Mouse (Mus musculus) hindbrain, embryonic 14.5 days (tissue): ENCODE measurements around the gene Obscn. TPM values are rescaled to one million over a fixed set of nuclear protein-coding genes. Genes with fewer than 3 reads are reported as not detected.

ENCODE experiments used
- ATAC-seq: fragments of 200-750 bp; cut with Nextera tagmentation; 2 replicates; pipeline ENCODE4 v1.8.0; 2017; ENCODE audit warnings: moderate number of reproducible peaks, mild to moderate bottlenecking, moderate TSS enrichment, moderate library complexity; ENCODE audit not compliant: low FRiP score
- DNase-seq: peaks from one replicate; pipeline ENCODE4 v3.0.0-alpha.2; 2015; ENCODE audit warnings: low spot score
- H3K27ac ChIP-seq: fragments of 300-500 bp; sonication (generic); 2 replicates; pipeline ENCODE4 v1.5.1; 2014; ENCODE audit warnings: mild to moderate bottlenecking, moderate library complexity
- H3K27me3 ChIP-seq: fragments of 300-500 bp; sonication (generic); 2 replicates; pipeline ENCODE4 v1.6.1; 2014; ENCODE audit warnings: mild to moderate bottlenecking, low read length, mixed read lengths; ENCODE audit not compliant: control insufficient read depth, insufficient read depth
- H3K36me3 ChIP-seq: fragments of 300-500 bp; sonication (generic); replicated peaks from 2 replicates; pipeline ENCODE4 v1.6.1; 2014; ENCODE audit not compliant: control insufficient read depth, insufficient read depth
- H3K4me1 ChIP-seq: fragments of 300-500 bp; sonication (generic); replicated peaks from 2 replicates; pipeline ENCODE4 v1.6.1; 2014; ENCODE audit warnings: antibody characterized with exemption, low read length, mixed read lengths; ENCODE audit not compliant: control insufficient read depth, insufficient read depth
- H3K4me2 ChIP-seq: fragments of 300-500 bp; sonication (generic); replicated peaks from 2 replicates; pipeline ENCODE4 v1.6.1; 2014; ENCODE audit warnings: mild to moderate bottlenecking, moderate library complexity
- H3K4me3 ChIP-seq: fragments of 300-500 bp; sonication (generic); replicated peaks from 2 replicates; pipeline ENCODE4 v1.5.1; 2014; ENCODE audit warnings: mild to moderate bottlenecking, low read length
- H3K9ac ChIP-seq: fragments of 300-500 bp; sonication (generic); 2 replicates; pipeline ENCODE4 v1.6.1; 2014
- H3K9me3 ChIP-seq: fragments of 300-500 bp; sonication (generic); 2 replicates; pipeline ENCODE4 v1.6.1; 2016; ENCODE audit warnings: low read length; ENCODE audit not compliant: control insufficient read depth
- WGBS: fragments of 180-500 bp; shearing (Covaris S2); extraction: QIAGEN DNeasy Blood & Tissue Kit; methylation state at CpG from one replicate; pipeline ENCODE4 v1.1.7; 2014; 5-methylcytosine and 5-hydroxymethylcytosine counted together
- polyA plus RNA-seq: library from polyadenylated mRNA; unstranded; fragments of >200 nt; fragmentation: Nextera tagmentation; extraction: Ambion mirVana; gene quantifications from 2 replicates; pipeline ENCODE4 v1.2.1, GENCODE M21; 2014

Obscn gene
- polyA plus RNA-seq, 1 experiment from 2014 or later: 0.71 TPM

DNA sequence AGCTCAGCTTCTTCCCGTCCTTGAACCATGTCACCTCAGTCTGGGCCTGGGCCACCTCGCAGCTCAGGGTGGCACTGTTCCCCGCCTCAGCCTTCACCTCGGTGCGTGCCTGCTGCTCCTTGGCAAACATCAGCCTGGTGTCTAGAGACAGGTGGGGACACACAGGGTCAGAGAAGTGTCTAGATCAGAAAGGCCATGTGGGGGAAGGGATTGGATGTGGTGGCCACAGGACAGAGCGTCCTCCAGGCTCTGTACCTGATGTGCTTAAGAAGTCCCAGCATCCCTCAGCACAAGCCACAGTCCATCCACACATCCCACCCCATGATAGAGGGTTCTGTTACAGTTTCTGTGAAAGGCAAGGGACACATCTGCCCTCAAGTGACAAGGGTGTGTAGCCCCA is 51.0 kb downstream of the Obscn start:
- WGBS: 82% methylated on average over 6 of the region's 6 CpGs
- H3K27ac ChIP-seq: no peak overlapping the region
- H3K27me3 ChIP-seq: no peaks in the 10 kb centered on the region
- no peak overlapping the region for H3K4me3 ChIP-seq
- no peak for DNase-seq
- ATAC-seq: no peak
- H3K9me3 ChIP-seq: no peaks in the 10 kb centered on the region
- H3K36me3 ChIP-seq: no peaks in the 10 kb centered on the region
- H3K4me2 ChIP-seq: no peak overlapping the region
- no peaks in the 10 kb centered on the region for H3K4me1 ChIP-seq
- H3K9ac ChIP-seq: no peak overlapping the region

DNA sequence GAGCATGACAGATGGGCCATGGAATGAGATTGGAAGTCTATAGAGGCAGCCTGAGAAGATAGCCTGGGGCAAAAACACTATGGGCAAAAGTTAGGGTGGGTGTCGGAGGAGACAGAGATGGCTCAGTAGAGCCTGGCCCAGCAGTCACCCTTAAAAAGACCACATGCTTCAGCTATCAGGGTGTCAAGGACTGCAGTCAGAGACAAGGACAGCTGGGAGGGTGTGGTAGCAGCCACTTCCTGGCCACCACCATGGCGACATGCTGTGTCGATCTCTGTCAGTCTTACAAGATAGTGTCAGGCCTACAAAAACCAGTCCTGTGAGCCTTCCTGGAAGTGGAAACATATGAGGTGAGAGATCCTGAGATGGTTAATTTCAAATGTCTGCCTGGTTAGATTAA is 53.1 kb downstream of the Obscn start:
- Histone ChIP-seq H3K27ac (no peak overlapping the region), H3K4me2 (no peak overlapping the region), H3K4me3 (no peak overlapping the region), H3K36me3 (no peaks in the 10 kb centered on the region), H3K9ac (no peak overlapping the region), H3K9me3 (no peaks in the 10 kb centered on the region), H3K27me3 (no peaks in the 10 kb centered on the region), H3K4me1 (no peaks in the 10 kb centered on the region)
- DNase-seq: no peak
- WGBS: 82% methylated on average over 3 of the region's 3 CpGs
- ATAC-seq: no peak

DNA sequence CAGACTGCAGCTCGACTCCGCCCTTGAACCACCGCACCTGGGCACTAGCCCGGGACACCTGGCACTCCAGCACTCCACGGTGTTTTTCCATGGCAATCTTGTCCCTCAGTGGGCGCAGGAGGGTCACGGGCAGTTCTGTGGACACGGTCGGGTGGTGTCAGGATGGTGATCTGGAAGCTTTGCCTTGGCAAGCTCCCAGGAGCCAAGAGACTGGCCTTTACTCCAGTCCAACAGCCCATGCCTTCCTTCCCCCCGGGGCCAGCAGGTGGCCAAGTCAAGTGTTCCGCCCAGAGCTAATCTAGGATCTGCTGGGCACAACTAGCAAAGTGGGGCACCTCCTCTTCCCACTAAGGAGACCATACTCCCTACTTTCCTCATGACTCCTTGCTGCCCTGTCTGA is 57.9 kb downstream of the Obscn start:
- no peak overlapping the region for H3K27ac ChIP-seq
- 83% methylated on average over 11 of the region's 11 CpGs for WGBS
- no peak for ATAC-seq

DNA sequence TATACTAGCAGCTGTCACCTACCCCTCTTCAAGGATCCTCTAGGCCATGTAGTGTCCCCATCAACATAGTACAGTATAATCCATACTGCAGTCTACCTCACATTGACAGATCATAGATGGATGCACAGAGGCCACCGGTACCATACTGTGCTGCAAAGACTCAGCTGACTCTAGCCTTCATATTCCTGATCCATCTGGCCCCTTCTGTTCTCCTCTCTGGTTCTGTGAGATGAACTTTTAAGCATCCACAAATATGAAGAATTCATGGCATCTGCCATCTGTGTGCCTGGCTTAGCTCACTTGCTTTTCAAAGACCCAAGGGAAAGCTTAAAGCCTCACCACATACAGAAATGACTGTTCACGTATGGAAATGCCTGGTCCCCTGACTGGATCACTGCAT is 65.9 kb downstream of the Obscn start:
- 90% methylated on average over 2 of the region's 2 CpGs for WGBS
- Histone ChIP-seq H3K36me3 (no peaks in the 10 kb centered on the region), H3K9ac (no peak overlapping the region), H3K4me3 (no peak overlapping the region), H3K27ac (no peak overlapping the region), H3K4me1 (no peaks in the 10 kb centered on the region; the same call in 1 of the 2 replicates), H3K9me3 (0 out of 2 replicates have a peak, but pooled peaks cover 7% of the 10 kb centered on the region), H3K4me2 (no peak overlapping the region), H3K27me3 (no peaks in the 10 kb centered on the region)
- ATAC-seq (no peak), DNase-seq (no peak)

More for the DNA sequence above, 57.9 kb downstream of the Obscn start:
- Histone ChIP-seq H3K9me3 (0 out of 2 replicates have a peak, but pooled peaks cover 7% of the 10 kb centered on the region), H3K27me3 (no peaks in the 10 kb centered on the region), H3K36me3 (no peaks in the 10 kb centered on the region), H3K4me3 (no peak overlapping the region), H3K4me1 (no peaks in the 10 kb centered on the region), H3K4me2 (no peak overlapping the region), H3K9ac (no peak overlapping the region)
- DNase-seq: no peak

DNA sequence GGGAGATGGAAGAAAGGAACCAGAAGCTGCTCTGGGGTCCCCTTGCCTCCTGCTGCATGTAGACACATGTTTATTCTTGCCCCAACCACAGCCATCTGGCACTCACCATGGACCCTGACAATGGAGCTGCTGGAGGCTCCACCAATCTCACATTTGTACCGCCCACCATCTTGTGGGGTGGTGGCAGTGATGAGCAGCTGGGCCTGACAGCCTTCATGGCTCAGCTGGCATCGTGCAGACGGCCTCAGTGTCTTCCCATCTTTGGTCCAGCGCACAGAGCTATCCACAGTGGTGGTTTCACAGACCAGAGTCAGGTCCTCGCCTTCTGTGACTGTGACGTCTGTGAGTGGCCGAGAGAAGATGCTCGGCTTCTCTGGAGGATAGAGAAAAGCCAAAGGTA is 67.3 kb downstream of the Obscn start:
- Histone ChIP-seq H3K4me3 (no peak overlapping the region), H3K4me1 (no peaks in the 10 kb centered on the region; the same call in 1 of the 2 replicates), H3K27me3 (no peaks in the 10 kb centered on the region), H3K4me2 (no peak overlapping the region), H3K9ac (no peak overlapping the region), H3K27ac (no peak overlapping the region), H3K9me3 (0 out of 2 replicates have a peak, but pooled peaks cover 5% of the 10 kb centered on the region), H3K36me3 (no peaks in the 10 kb centered on the region)
- no peak for ATAC-seq
- DNase-seq: no peak
- 77% methylated on average over 8 of the region's 8 CpGs for WGBS

DNA sequence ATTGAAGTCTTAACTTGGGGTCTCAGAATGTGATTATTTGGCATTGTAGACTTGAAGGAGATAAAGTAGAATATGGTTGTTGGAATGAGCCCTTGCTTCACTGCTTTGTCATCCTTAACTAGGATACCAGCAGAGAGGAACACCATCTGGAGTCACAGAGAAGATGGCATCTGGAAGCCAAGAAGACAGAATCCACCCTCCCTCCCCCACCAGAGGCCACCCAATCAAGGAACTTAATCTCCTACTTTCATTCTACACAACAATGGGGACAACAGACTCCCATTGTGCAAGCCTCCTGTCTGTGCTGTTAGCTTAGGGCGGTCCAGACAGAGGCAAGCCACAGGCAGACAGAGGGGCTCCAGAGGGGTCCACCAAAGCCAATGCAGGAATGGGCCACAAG is 67.8 kb downstream of the Obscn start:
- H3K9ac ChIP-seq: no peak overlapping the region
- H3K36me3 ChIP-seq: no peaks in the 10 kb centered on the region
- H3K27ac ChIP-seq: no peak overlapping the region
- H3K9me3 ChIP-seq: no peaks in the 10 kb centered on the region
- no peaks in the 10 kb centered on the region; the same call in 1 of the 2 replicates for H3K4me1 ChIP-seq
- no peak overlapping the region for H3K4me2 ChIP-seq
- no peak overlapping the region for H3K4me3 ChIP-seq
- 16% methylated on average over 1 of the region's 1 CpGs for WGBS
- ATAC-seq: no peak
- DNase-seq: no peak
- no peaks in the 10 kb centered on the region for H3K27me3 ChIP-seq

DNA sequence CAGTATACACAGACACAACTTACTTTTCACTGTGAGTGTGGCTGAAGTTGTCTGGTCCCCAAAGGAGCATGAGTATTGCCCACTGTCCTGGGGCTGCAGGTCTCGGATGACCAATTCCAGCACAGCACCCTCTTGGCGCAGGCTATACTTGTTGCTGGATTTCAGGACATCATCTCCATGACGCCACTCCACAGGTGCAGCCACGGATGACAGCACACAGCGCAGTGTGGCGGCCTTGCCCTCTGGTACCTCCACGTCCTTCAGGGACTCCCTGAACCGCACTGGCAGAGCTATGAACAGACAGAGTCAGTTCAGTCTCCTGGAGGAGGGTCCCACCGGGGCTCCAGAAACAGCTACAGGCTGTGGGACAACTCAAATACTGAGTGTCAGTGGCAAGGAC is 68.3 kb downstream of the Obscn start:
- Histone ChIP-seq H3K27ac (no peak overlapping the region), H3K4me2 (no peak overlapping the region), H3K27me3 (no peaks in the 10 kb centered on the region), H3K4me1 (no peaks in the 10 kb centered on the region; the same call in 1 of the 2 replicates), H3K4me3 (no peak overlapping the region), H3K9me3 (no peaks in the 10 kb centered on the region), H3K9ac (no peak overlapping the region), H3K36me3 (no peaks in the 10 kb centered on the region)
- DNase-seq: no peak
- 85% methylated on average over 9 of the region's 9 CpGs for WGBS
- ATAC-seq: no peak

DNA sequence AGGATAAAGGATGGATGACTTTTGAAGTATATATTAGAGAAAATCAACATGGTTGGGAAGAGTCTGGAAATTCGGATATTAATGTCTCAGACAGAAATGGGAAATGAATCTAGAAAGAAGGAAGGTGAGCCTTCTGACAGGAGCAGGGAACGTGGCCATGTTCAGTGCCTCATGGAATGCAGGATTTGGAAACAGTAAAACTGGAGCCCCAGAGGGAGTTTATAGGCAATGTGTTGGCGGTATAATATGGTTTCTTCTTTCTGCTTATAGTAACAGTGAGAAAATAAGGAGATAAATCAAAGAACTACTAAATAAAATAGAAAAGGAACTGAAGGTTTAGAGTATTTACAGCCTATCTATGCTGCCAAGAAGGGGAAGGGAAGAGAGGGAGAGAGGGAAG is 78.2 kb downstream of the Obscn start:
- H3K4me2 ChIP-seq: no peak overlapping the region
- 75% methylated on average over 3 of the region's 3 CpGs for WGBS
- no peak overlapping the region for H3K27ac ChIP-seq
- no peaks in the 10 kb centered on the region for H3K4me1 ChIP-seq
- no peaks in the 10 kb centered on the region for H3K36me3 ChIP-seq
- ATAC-seq: no peak
- H3K9me3 ChIP-seq: no peaks in the 10 kb centered on the region
- H3K9ac ChIP-seq: no peak overlapping the region
- no peaks in the 10 kb centered on the region for H3K27me3 ChIP-seq
- DNase-seq: no peak
- H3K4me3 ChIP-seq: no peak overlapping the region

DNA sequence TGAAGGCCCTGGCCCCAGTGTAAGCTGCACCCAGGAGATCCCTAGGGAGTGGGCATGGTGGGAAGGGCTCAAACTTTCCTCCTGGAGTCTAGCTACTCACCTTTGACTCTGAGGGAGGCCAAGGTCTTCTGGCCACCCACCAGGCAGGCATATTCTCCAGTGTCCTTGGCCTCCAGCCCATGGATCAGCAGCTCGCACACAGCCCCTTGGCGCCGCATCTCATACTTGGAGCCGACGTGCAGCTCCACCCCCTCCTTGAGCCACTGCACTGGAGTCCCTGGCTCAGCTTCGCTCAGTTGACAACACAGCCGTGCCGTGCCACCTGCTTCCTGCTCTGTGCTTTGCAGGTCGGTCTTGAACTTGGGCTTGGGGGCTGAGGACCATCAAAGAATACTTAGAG is 85.2 kb downstream of the Obscn start:
- Histone ChIP-seq H3K4me2 (no peak overlapping the region), H3K27ac (no peak overlapping the region), H3K4me3 (no peak overlapping the region), H3K9ac (no peak overlapping the region), H3K9me3 (no peaks in the 10 kb centered on the region), H3K4me1 (no peaks in the 10 kb centered on the region), H3K36me3 (no peaks in the 10 kb centered on the region), H3K27me3 (no peaks in the 10 kb centered on the region)
- ATAC-seq (no peak), DNase-seq (no peak)
- 83% methylated on average over 9 of the region's 9 CpGs for WGBS

DNA sequence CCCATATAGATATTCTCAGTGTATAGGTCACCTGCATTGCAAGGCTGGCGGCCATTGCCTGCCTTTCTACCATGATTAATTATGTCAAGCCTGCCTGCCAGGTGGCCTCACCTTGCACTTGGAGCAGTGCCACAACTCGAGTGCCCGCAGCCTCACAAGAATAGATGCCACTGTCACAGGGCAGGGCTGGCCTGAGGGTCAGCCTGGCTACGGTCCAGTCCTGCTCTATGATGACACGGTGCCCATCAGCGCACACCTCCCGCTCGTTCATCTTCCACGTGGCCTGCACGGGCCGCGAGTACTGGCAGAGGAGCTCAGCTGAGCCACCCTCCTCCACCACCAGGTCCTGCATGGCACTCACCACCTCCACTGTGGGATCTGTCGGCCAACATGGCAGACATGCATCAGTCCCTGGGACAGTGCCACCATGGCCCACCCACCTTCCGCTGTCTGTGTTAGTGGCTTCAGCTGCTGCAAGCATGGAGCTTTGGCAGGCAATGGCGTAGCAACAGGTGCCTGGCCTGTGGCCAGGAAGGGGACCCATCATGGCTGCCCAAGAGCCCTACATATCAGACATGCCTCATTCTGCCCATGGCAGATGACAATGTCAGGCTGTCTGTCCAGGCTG is 91.4 kb downstream of the Obscn start:
- 92% methylated on average over 15 of the region's 15 CpGs for WGBS
- H3K4me3 ChIP-seq: no peak overlapping the region
- H3K9ac ChIP-seq: no peak overlapping the region
- H3K36me3 ChIP-seq: no peaks in the 10 kb centered on the region
- DNase-seq (no peak), ATAC-seq (no peak)
- H3K9me3 ChIP-seq: no peaks in the 10 kb centered on the region
- no peak overlapping the region for H3K4me2 ChIP-seq
- no peak overlapping the region for H3K27ac ChIP-seq
- H3K27me3 ChIP-seq: no peaks in the 10 kb centered on the region; the same call in 1 of the 2 replicates
- no peaks in the 10 kb centered on the region for H3K4me1 ChIP-seq
